Mouse (Mus musculus): Measurements from ENCODE around the gene Ebf1. TPM values are rescaled to one million over a fixed set of nuclear protein-coding genes. Genes with fewer than 3 reads are reported as not detected.

The Ebf1 gene
- polyA plus RNA-seq, 1 experiment = 26.6 TPM

DNA sequence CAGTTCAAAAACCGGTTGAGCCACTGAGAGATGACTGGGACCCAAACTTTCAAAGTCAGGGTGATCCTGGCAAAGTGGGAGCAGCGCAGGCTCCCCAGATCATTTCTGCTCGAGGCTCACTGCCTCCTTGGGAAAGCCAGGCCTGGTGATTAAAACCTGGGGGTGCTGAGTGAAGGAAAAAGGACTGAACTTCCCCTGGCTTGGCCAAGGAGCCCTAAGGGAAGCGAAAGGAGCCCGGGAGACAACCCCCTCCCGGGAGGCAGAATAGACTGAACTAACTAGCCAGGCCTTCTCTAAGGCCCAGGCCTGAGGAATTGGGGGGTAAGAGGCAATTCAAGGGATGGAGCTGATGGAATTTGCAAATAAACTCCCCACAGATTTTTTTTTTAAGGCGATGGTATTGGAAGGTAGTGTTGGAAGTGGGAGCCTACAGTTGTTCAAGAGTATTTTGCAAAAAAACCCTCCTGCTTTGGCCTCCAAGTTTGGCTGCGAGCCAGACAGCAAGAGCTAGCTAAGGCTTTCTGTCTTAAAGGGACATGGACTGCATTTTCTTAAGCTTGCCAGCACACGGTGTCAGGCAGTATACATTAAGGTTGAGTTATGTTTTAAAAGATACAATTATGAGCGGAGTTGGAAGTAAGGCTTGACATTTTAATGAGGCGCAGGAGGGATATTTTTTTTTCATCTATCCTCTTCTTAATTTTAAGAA is 5.1 kb downstream of the Ebf1 start:
- 57% methylated on average over 11 of the region's 11 CpGs for WGBS
- DNase-seq (ENCODE audit: low read depth in 1 of 2, low spot score in 2 of 2) = peak in 1 of 2 experiments; percentile 50
- Histone ChIP-seq H3K4me1 (ENCODE audit: control insufficient read depth, insufficient read depth, insufficient read length) (peaks cover 5% of the 10 kb centered on the region), H3K27ac (ENCODE audit: insufficient read depth, low read length) (peak overlapping the region; percentile 46; the same call in 1 of the 2 replicates), H3K36me3 (ENCODE audit: control insufficient read depth, insufficient read depth, low read length) (peaks cover 15% of the 10 kb centered on the region), H3K4me3 (ENCODE audit: extremely low read depth, insufficient read depth, insufficient read length) (no peak overlapping the region), H3K27me3 (ENCODE audit: control insufficient read depth, insufficient read depth, low read length) (peaks cover 2% of the 10 kb centered on the region; the same call in 1 of the 2 replicates)
- TF ChIP-seq POLR2A (IDR thresholded peaks at IDR 0.05; ENCODE audit: low read depth, low read length) = no peak
- TF ChIP-seq CTCF (IDR thresholded peaks at IDR 0.05; ENCODE audit: extremely low read depth, insufficient read depth, insufficient read length, insufficient replicate concordance) = no peak

DNA sequence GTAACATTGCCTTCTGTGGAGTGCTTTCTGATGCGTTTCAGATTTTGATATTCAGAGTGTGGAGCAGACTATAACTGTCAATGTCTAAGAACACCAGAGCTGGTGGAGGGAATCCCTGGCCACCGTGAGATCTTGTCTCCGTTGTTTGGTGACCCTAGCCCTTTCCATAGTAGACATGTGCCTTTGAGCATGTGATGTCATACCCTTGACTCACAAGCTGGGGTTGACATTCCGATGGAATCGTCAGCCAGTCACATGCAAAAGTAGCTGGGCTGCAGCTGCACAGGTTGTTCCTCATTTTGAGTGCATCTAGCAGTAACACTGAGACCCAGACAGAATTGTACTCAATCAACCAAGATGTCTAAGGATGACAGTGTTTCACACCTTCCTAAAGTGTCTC is 7.4 kb downstream of the Ebf1 start:
- Histone ChIP-seq H3K27me3 (ENCODE audit: control insufficient read depth, insufficient read depth, low read length) (peaks cover 1% of the 10 kb centered on the region; the same call in 1 of the 2 replicates), H3K4me3 (ENCODE audit: extremely low read depth, insufficient read depth, insufficient read length) (no peak overlapping the region), H3K4me1 (ENCODE audit: control insufficient read depth, insufficient read depth, insufficient read length) (peaks cover 3% of the 10 kb centered on the region), H3K36me3 (ENCODE audit: control insufficient read depth, insufficient read depth, low read length) (peaks cover 19% of the 10 kb centered on the region), H3K27ac (ENCODE audit: insufficient read depth, low read length) (peak overlapping the region; percentile 64)
- TF ChIP-seq CTCF (IDR thresholded peaks at IDR 0.05; ENCODE audit: extremely low read depth, insufficient read depth, insufficient read length, insufficient replicate concordance) (no peak), POLR2A (IDR thresholded peaks at IDR 0.05; ENCODE audit: low read depth, low read length) (no peak)
- DNase-seq (ENCODE audit: low read depth in 1 of 2, low spot score in 2 of 2) = peak; percentile 45 to 85
- 27% methylated on average over 5 of the region's 5 CpGs for WGBS

DNA sequence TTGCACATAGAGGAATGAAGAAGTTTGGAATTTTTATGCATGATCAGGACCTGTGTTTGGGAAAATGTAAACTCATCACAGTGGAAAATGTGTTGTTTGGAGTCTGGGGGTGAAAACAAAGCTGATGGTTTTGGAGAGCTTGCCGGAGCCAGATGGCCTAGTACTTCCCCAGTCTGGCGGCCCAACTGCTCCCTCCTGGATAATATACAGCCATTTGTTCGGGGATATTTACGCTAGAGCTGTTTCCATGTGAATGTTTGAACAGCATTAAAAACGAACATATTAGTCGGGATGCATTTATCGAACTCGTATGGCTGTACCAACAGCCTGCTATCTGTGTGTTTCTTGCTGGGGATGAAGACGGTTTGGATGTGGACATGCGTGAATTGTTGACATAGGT is 8.9 kb downstream of the Ebf1 start:
- peaks cover 18% of the 10 kb centered on the region for H3K36me3 ChIP-seq (ENCODE audit: control insufficient read depth, insufficient read depth, low read length)
- H3K27me3 ChIP-seq (ENCODE audit: control insufficient read depth, insufficient read depth, low read length) = no peaks in the 10 kb centered on the region; the same call in 1 of the 2 replicates
- no peak overlapping the region for H3K4me3 ChIP-seq (ENCODE audit: extremely low read depth, insufficient read depth, insufficient read length)
- peaks cover 2% of the 10 kb centered on the region for H3K4me1 ChIP-seq (ENCODE audit: control insufficient read depth, insufficient read depth, insufficient read length)
- WGBS = 92% methylated on average over 10 of the region's 10 CpGs
- DNase-seq (ENCODE audit: low read depth in 1 of 2, low spot score in 2 of 2) = no peak
- no peak overlapping the region for H3K27ac ChIP-seq (ENCODE audit: insufficient read depth, low read length)
- no peak for TF ChIP-seq CTCF (IDR thresholded peaks at IDR 0.05; ENCODE audit: extremely low read depth, insufficient read depth, insufficient read length, insufficient replicate concordance)
- TF ChIP-seq POLR2A (IDR thresholded peaks at IDR 0.05; ENCODE audit: low read depth, low read length) = no peak

GRCm38 (mm10) chr11:44628412-44628811 is 11.3 kb downstream of the Ebf1 start:
- WGBS = 74% methylated on average over 4 of the region's 4 CpGs

DNA sequence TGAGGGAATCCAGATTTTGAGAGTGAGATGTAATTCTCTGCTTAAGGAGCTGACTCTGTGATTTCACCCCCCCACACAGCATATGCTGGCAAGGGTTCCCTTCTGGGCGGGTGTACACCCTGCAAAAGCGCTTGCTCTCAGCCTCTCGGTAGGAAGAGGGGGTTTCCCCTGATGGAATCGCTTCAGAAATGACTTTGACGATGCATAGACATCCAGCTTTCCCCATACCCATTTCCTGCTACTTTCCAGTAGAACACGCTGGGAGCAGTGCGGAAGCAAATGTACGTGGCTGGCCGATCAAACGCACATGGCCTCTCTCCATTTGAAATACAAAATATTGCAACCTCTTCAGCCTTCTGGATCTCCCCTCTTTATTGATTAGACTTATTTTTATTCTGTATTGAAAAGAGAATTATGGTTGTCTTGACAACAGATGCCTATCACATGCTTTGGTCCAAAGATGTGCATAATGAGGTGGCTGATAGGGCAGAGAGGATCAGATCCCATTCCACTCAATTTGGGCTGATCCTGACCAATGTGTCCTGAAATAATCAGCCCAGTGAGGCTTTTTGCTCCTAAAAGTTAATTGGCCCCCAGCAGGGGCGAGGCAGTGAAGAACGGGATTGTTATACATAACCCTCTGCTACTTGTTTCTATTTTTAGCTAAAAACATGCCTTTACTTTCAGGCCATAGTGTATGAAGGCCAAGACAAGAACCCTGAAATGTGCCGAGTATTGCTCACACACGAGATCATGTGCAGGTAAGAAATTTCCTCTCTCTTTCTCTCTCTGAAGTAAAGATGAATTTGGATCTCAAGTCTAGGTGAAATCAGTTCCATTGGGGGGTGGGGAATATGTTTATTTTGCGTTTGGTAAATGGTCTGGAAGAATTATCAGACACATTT is 15.2 kb downstream of the Ebf1 start:
- H3K4me1 ChIP-seq (ENCODE audit: control insufficient read depth, insufficient read depth, insufficient read length) = peaks cover 2% of the 10 kb centered on the region; the same call in 1 of the 2 replicates
- no peaks in the 10 kb centered on the region for H3K27me3 ChIP-seq (ENCODE audit: control insufficient read depth, insufficient read depth, low read length)
- H3K27ac ChIP-seq (ENCODE audit: insufficient read depth, low read length) = no peak overlapping the region
- H3K4me3 ChIP-seq (ENCODE audit: extremely low read depth, insufficient read depth, insufficient read length) = no peak overlapping the region
- H3K36me3 ChIP-seq (ENCODE audit: control insufficient read depth, insufficient read depth, low read length) = peaks cover 15% of the 10 kb centered on the region
- no peak for DNase-seq (ENCODE audit: low read depth in 1 of 2, low spot score in 2 of 2)
- TF ChIP-seq CTCF (IDR thresholded peaks at IDR 0.05; ENCODE audit: extremely low read depth, insufficient read depth, insufficient read length, insufficient replicate concordance) (no peak), POLR2A (IDR thresholded peaks at IDR 0.05; ENCODE audit: low read depth, low read length) (no peak)
- WGBS = 72% methylated on average over 15 of the region's 15 CpGs

More at GRCm38 (mm10) chr11:44628412-44628811, 11.3 kb downstream of the Ebf1 start:
- no peaks in the 10 kb centered on the region; the same call in 1 of the 2 replicates for H3K27me3 ChIP-seq (ENCODE audit: control insufficient read depth, insufficient read depth, low read length)
- TF ChIP-seq CTCF (IDR thresholded peaks at IDR 0.05; ENCODE audit: extremely low read depth, insufficient read depth, insufficient read length, insufficient replicate concordance) (no peak), POLR2A (IDR thresholded peaks at IDR 0.05; ENCODE audit: low read depth, low read length) (no peak)
- no peak overlapping the region for H3K4me3 ChIP-seq (ENCODE audit: extremely low read depth, insufficient read depth, insufficient read length)
- no peak overlapping the region for H3K27ac ChIP-seq (ENCODE audit: insufficient read depth, low read length)
- no peak for DNase-seq (ENCODE audit: low read depth in 1 of 2, low spot score in 2 of 2)
- H3K4me1 ChIP-seq (ENCODE audit: control insufficient read depth, insufficient read depth, insufficient read length) = peaks cover 2% of the 10 kb centered on the region; the same call in 1 of the 2 replicates
- peaks cover 10% of the 10 kb centered on the region for H3K36me3 ChIP-seq (ENCODE audit: control insufficient read depth, insufficient read depth, low read length)

DNA sequence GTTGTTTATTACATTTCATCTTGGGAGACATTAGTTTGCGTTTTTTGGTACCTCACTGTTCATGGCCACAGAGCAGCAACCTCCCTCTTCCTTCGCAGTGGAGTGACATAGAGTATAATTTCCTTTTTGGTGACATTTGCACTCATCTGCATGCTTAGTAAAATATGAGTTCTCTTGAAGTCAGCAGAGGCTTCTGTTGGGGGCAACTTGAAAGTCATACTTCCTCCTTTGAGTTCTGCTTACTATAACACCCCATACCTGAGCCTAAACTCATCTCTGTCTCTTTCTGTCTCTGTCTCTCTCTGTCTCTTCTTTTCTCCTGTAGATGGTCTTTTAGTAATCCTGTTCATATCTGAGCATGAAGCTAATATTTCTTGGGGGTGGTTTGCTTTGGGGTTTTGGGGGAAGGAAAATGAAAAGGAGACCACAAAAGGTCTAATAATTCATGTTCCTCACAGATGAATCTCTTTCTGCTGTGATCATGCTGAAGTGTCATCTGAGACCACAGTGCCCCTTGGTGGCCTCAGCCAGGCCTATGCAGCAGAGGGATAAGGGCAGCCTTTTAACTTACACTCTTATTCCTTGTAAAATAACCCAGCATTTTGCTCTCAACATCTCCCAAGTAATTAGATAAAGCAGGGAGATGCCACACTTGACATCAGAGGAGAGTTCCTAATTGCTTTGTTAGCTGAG is 16.0 kb downstream of the Ebf1 start:
- Histone ChIP-seq H3K4me1 (ENCODE audit: control insufficient read depth, insufficient read depth, insufficient read length) (peaks cover 2% of the 10 kb centered on the region; the same call in 1 of the 2 replicates), H3K27ac (ENCODE audit: insufficient read depth, low read length) (peak overlapping the region; percentile 70), H3K36me3 (ENCODE audit: control insufficient read depth, insufficient read depth, low read length) (peaks cover 13% of the 10 kb centered on the region), H3K27me3 (ENCODE audit: control insufficient read depth, insufficient read depth, low read length) (no peaks in the 10 kb centered on the region), H3K4me3 (ENCODE audit: extremely low read depth, insufficient read depth, insufficient read length) (no peak overlapping the region)
- TF ChIP-seq POLR2A (IDR thresholded peaks at IDR 0.05; ENCODE audit: low read depth, low read length) = no peak
- TF ChIP-seq CTCF (IDR thresholded peaks at IDR 0.05; ENCODE audit: extremely low read depth, insufficient read depth, insufficient read length, insufficient replicate concordance) = peak; percentile 32; the same call in 1 of the 2 replicates
- DNase-seq (ENCODE audit: low read depth in 1 of 2, low spot score in 2 of 2) = no peak
- WGBS = 17% methylated on average over 2 of the region's 2 CpGs
